Mouse (Mus musculus): ENCODE measurements at regions not wholly inside any gene's neighbourhood (a gene's known extent, or its start where the extent isn't known, plus 50 kb on each side); places are given as distances from the start of the nearest gene placed in this dataset.

- WGBS, result 78% methylated on average over 2 of the region's 2 CpGs
- no peak overlapping the region for H3K4me3 ChIP-seq (replicated peaks; ENCODE audit: insufficient read depth, low read depth, low read length)
- H3K27me3 ChIP-seq (ENCODE audit: control insufficient read depth, insufficient read depth, low read length), result no peaks in the 10 kb centered on the region
- no peaks in the 10 kb centered on the region for H3K4me1 ChIP-seq (ENCODE audit: control insufficient read depth, insufficient read depth, low read length)
- no peak for DNase-seq
- TF ChIP-seq POLR2A (IDR thresholded peaks at IDR 0.05; ENCODE audit: borderline replicate concordance, insufficient read depth, low read length) (no peak), CTCF (IDR thresholded peaks at IDR 0.05; ENCODE audit: borderline replicate concordance, insufficient read depth, low read depth, low read length) (no peak)
- no peak overlapping the region for H3K27ac ChIP-seq (ENCODE audit: insufficient read depth, low read length)
These were observed 579.5 kb downstream of the Zfp619 start for GRCm38 (mm10) chr7:40097094-40097493.

- 84% methylated on average over 7 of the region's 7 CpGs for WGBS
- no peak for DNase-seq
- H3K4me3 ChIP-seq (replicated peaks; ENCODE audit: insufficient read depth, low read depth, low read length), result no peak overlapping the region
- H3K4me1 ChIP-seq (ENCODE audit: control insufficient read depth, insufficient read depth, low read length), result no peaks in the 10 kb centered on the region
- no peak overlapping the region for H3K27ac ChIP-seq (ENCODE audit: insufficient read depth, low read length)
- H3K27me3 ChIP-seq (ENCODE audit: control insufficient read depth, insufficient read depth, low read length), result no peaks in the 10 kb centered on the region
- TF ChIP-seq POLR2A (IDR thresholded peaks at IDR 0.05; ENCODE audit: borderline replicate concordance, insufficient read depth, low read length) (no peak), CTCF (IDR thresholded peaks at IDR 0.05; ENCODE audit: borderline replicate concordance, insufficient read depth, low read depth, low read length) (no peak)
These were observed 585.7 kb downstream of the Zfp619 start for GRCm38 (mm10) chr7:40103057-40103945.

- H3K4me1 ChIP-seq (ENCODE audit: control insufficient read depth, insufficient read depth, low read length), result no peaks in the 10 kb centered on the region
- no peaks in the 10 kb centered on the region for H3K27me3 ChIP-seq (ENCODE audit: control insufficient read depth, insufficient read depth, low read length)
- H3K27ac ChIP-seq (ENCODE audit: insufficient read depth, low read length), result no peak overlapping the region
- DNase-seq, result no peak
- 27% methylated on average over 4 of the region's 4 CpGs for WGBS
- TF ChIP-seq POLR2A (IDR thresholded peaks at IDR 0.05; ENCODE audit: borderline replicate concordance, insufficient read depth, low read length), result no peak
- no peak overlapping the region for H3K4me3 ChIP-seq (replicated peaks; ENCODE audit: insufficient read depth, low read depth, low read length)
These were observed 625.3 kb downstream of the Zfp619 start for GRCm38 (mm10) chr7:40142906-40143305.

GRCm38 (mm10) chr7:40144431-40144830 is 626.9 kb downstream of the Zfp619 start:
- WGBS, result 2% methylated on average over 1 of the region's 1 CpGs
- TF ChIP-seq CTCF (IDR thresholded peaks at IDR 0.05; ENCODE audit: borderline replicate concordance, insufficient read depth, low read depth, low read length), result no peak
- TF ChIP-seq POLR2A (IDR thresholded peaks at IDR 0.05; ENCODE audit: borderline replicate concordance, insufficient read depth, low read length), result no peak
- Histone ChIP-seq H3K27me3 (ENCODE audit: control insufficient read depth, insufficient read depth, low read length) (no peaks in the 10 kb centered on the region), H3K4me3 (replicated peaks; ENCODE audit: insufficient read depth, low read depth, low read length) (no peak overlapping the region), H3K4me1 (ENCODE audit: control insufficient read depth, insufficient read depth, low read length) (no peaks in the 10 kb centered on the region), H3K27ac (ENCODE audit: insufficient read depth, low read length) (no peak overlapping the region)
- DNase-seq, result no peak

- H3K4me1 ChIP-seq (ENCODE audit: control insufficient read depth, insufficient read depth, low read length), result no peaks in the 10 kb centered on the region
- H3K27ac ChIP-seq (ENCODE audit: insufficient read depth, low read length), result no peak overlapping the region
- DNase-seq, result no peak
- no peak overlapping the region for H3K4me3 ChIP-seq (replicated peaks; ENCODE audit: insufficient read depth, low read depth, low read length)
- WGBS, result 93% methylated on average over 2 of the region's 2 CpGs
- no peaks in the 10 kb centered on the region for H3K27me3 ChIP-seq (ENCODE audit: control insufficient read depth, insufficient read depth, low read length)
- no peak for TF ChIP-seq POLR2A (IDR thresholded peaks at IDR 0.05; ENCODE audit: borderline replicate concordance, insufficient read depth, low read length)
- no peak for TF ChIP-seq CTCF (IDR thresholded peaks at IDR 0.05; ENCODE audit: borderline replicate concordance, insufficient read depth, low read depth, low read length)
These were observed 660.0 kb downstream of the Zfp619 start for GRCm38 (mm10) chr7:40177570-40177969.

- H3K27me3 ChIP-seq (ENCODE audit: control insufficient read depth, insufficient read depth, low read length), result no peaks in the 10 kb centered on the region
- DNase-seq, result no peak
- H3K4me1 ChIP-seq (ENCODE audit: control insufficient read depth, insufficient read depth, low read length), result no peaks in the 10 kb centered on the region
- no peak for TF ChIP-seq POLR2A (IDR thresholded peaks at IDR 0.05; ENCODE audit: borderline replicate concordance, insufficient read depth, low read length)
- no peak for TF ChIP-seq CTCF (IDR thresholded peaks at IDR 0.05; ENCODE audit: borderline replicate concordance, insufficient read depth, low read depth, low read length)
- no peak overlapping the region for H3K27ac ChIP-seq (ENCODE audit: insufficient read depth, low read length)
- WGBS, result 80% methylated on average over 3 of the region's 3 CpGs
- H3K4me3 ChIP-seq (replicated peaks; ENCODE audit: insufficient read depth, low read depth, low read length), result no peak overlapping the region
These were observed 677.8 kb downstream of the Zfp619 start for GRCm38 (mm10) chr7:40195366-40195765.

GRCm38 (mm10) chr7:40202615-40203014 is 685.0 kb downstream of the Zfp619 start:
- H3K27ac ChIP-seq (ENCODE audit: insufficient read depth, low read length), result no peak overlapping the region
- WGBS, result 63% methylated on average over 1 of the region's 1 CpGs
- no peaks in the 10 kb centered on the region for H3K27me3 ChIP-seq (ENCODE audit: control insufficient read depth, insufficient read depth, low read length)
- no peak for TF ChIP-seq POLR2A (IDR thresholded peaks at IDR 0.05; ENCODE audit: borderline replicate concordance, insufficient read depth, low read length)
- no peak for TF ChIP-seq CTCF (IDR thresholded peaks at IDR 0.05; ENCODE audit: borderline replicate concordance, insufficient read depth, low read depth, low read length)
- H3K4me3 ChIP-seq (replicated peaks; ENCODE audit: insufficient read depth, low read depth, low read length), result no peak overlapping the region
- DNase-seq, result no peak
- no peaks in the 10 kb centered on the region for H3K4me1 ChIP-seq (ENCODE audit: control insufficient read depth, insufficient read depth, low read length)

GRCm38 (mm10) chr7:40211956-40212355 is 686.2 kb upstream of the Vstm2b start:
- no peak overlapping the region for H3K4me3 ChIP-seq (replicated peaks; ENCODE audit: insufficient read depth, low read depth, low read length)
- WGBS, result 76% methylated on average over 5 of the region's 5 CpGs
- no peak for DNase-seq
- no peak for TF ChIP-seq CTCF (IDR thresholded peaks at IDR 0.05; ENCODE audit: borderline replicate concordance, insufficient read depth, low read depth, low read length)
- TF ChIP-seq POLR2A (IDR thresholded peaks at IDR 0.05; ENCODE audit: borderline replicate concordance, insufficient read depth, low read length), result no peak
- H3K4me1 ChIP-seq (ENCODE audit: control insufficient read depth, insufficient read depth, low read length), result no peaks in the 10 kb centered on the region
- no peak overlapping the region for H3K27ac ChIP-seq (ENCODE audit: insufficient read depth, low read length)
- no peaks in the 10 kb centered on the region for H3K27me3 ChIP-seq (ENCODE audit: control insufficient read depth, insufficient read depth, low read length)

Measured in cerebellum, adult 2 months (tissue).